In the genomic region with DNA sequence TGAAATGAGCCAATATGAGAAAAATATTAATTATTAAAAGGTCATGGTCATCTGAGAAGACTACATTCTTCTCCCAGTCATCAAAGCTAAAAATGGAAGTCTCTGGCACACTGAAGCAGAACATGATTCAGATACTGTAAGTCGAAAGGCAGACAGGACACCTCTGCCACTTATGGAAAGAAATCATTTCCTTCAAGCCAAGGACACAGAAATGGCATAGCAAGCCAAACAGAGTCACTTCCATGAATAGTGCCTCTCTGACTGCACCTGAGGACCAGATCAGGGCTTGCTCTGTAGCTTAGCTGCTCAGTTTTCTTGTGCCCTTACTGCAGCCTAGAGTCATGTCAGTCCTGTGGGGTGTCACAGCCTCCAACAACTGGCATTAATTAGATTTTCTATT, we compare ENCODE assay signal across 18 mouse cellular contexts.
"Had no signal": no experiment of that assay in that cellular context is flagged by ENCODE, and none has a peak within 500 bp of the region (broad histone marks: within the 10 kb centered on the region; RNA-seq: fewer than 3 reads in every experiment).

No protein-coding gene starts in this region.

- H3K9me3 ChIP-seq: midbrain, embryonic 10.5 days; midbrain, embryonic 12.5 days; neural tube, embryonic 13.5 days; neural tube, embryonic 15.5 days had no signal

- H3K9ac ChIP-seq: lung, embryonic 14.5 days; midbrain, embryonic 12.5 days; neural tube, embryonic 13.5 days; neural tube, embryonic 15.5 days had no signal

- H3K4me1 ChIP-seq: midbrain, embryonic 10.5 days; midbrain, embryonic 12.5 days; neural tube, embryonic 13.5 days; neural tube, embryonic 15.5 days had no signal

- H3K4me3 ChIP-seq: midbrain, embryonic 10.5 days; midbrain, embryonic 12.5 days; myocyte; neural tube, embryonic 13.5 days; neural tube, embryonic 15.5 days had no signal

- H3K27ac ChIP-seq: midbrain, embryonic 10.5 days; midbrain, embryonic 12.5 days; neural tube, embryonic 13.5 days; neural tube, embryonic 15.5 days had no signal

- ATAC-seq: midbrain, embryonic 16.5 days had no signal

- DNase-seq: lung, embryonic 14.5 days; lung, postnatal 10 days; lung, postnatal 4 days; midbrain, embryonic 14.5 days; retina, postnatal 1 day; right cerebral cortex, adult 18-20 months; right cerebral cortex, postnatal 25 days; right cerebral cortex, postnatal 4 days; spleen, adult 18-20 months; thymus, adult 18-20 months; thymus, postnatal 14 days; thymus, postnatal 36 days had no signal

- H3K4me2 ChIP-seq: lung, embryonic 14.5 days; midbrain, embryonic 12.5 days; neural tube, embryonic 13.5 days; neural tube, embryonic 15.5 days had no signal

- H3K27me3 ChIP-seq: midbrain, embryonic 12.5 days; neural tube, embryonic 13.5 days; neural tube, embryonic 15.5 days had no signal

- H3K36me3 ChIP-seq: midbrain, embryonic 10.5 days; midbrain, embryonic 12.5 days; neural tube, embryonic 13.5 days; neural tube, embryonic 15.5 days had no signal
